Mouse (Mus musculus): ENCODE measurements at regions not wholly inside any gene's neighbourhood (a gene's known extent, or its start where the extent isn't known, plus 50 kb on each side); places are given as distances from the start of the nearest gene placed in this dataset.
"Not testable (repeated sequence)": the region's sequence is repeated elsewhere in the genome, so short reads cannot be mapped to it uniquely, and the experiment has no call there.

- no peak for DNase-seq (ENCODE audit: low spot score in 2 of 2)
These were observed 126.6 kb upstream of the Gmds start for GRCm38 (mm10) chr13:32465041-32465682.

GRCm38 (mm10) chr13:32454419-32455146 is 116.0 kb upstream of the Gmds start:
- no peak for DNase-seq (ENCODE audit: low spot score in 2 of 2)

GRCm38 (mm10) chr13:32449710-32450417 is 111.3 kb upstream of the Gmds start:
- DNase-seq (ENCODE audit: low spot score in 2 of 2): no peak

- no peak for DNase-seq (ENCODE audit: low spot score in 2 of 2)
These were observed 106.0 kb upstream of the Gmds start for GRCm38 (mm10) chr13:32444531-32444930.

GRCm38 (mm10) chr13:32442025-32442424 is 103.5 kb upstream of the Gmds start:
- no peak for DNase-seq (ENCODE audit: low spot score in 2 of 2)

GRCm38 (mm10) chr13:32435136-32435535 is 96.6 kb upstream of the Gmds start:
- no peak for DNase-seq (ENCODE audit: low spot score in 2 of 2)

GRCm38 (mm10) chr13:32428482-32428881 is 89.9 kb upstream of the Gmds start:
- DNase-seq (ENCODE audit: low spot score in 2 of 2): no peak

- no peak for DNase-seq (ENCODE audit: low spot score in 2 of 2)
These were observed 88.4 kb upstream of the Gmds start for GRCm38 (mm10) chr13:32426906-32427305.

GRCm38 (mm10) chr13:32426199-32426598 is 87.7 kb upstream of the Gmds start:
- no peak for DNase-seq (ENCODE audit: low spot score in 2 of 2)

- DNase-seq (ENCODE audit: low spot score in 2 of 2): not testable (repeated sequence)
These were observed 86.0 kb upstream of the Gmds start for GRCm38 (mm10) chr13:32424543-32424942.

GRCm38 (mm10) chr13:32422485-32422884 is 83.9 kb upstream of the Gmds start:
- no peak for DNase-seq (ENCODE audit: low spot score in 2 of 2)

GRCm38 (mm10) chr13:32419326-32419725 is 80.8 kb upstream of the Gmds start:
- DNase-seq (ENCODE audit: low spot score in 2 of 2): no peak

- DNase-seq (ENCODE audit: low spot score in 2 of 2): no peak
These were observed 80.1 kb upstream of the Gmds start for GRCm38 (mm10) chr13:32418655-32419054.

GRCm38 (mm10) chr13:32417907-32418306 is 79.4 kb upstream of the Gmds start:
- no peak for DNase-seq (ENCODE audit: low spot score in 2 of 2)

GRCm38 (mm10) chr13:32411287-32411935 is 72.9 kb upstream of the Gmds start:
- peak; percentile 46 to 72 for DNase-seq (ENCODE audit: low spot score in 2 of 2)

GRCm38 (mm10) chr13:32410065-32410464 is 71.5 kb upstream of the Gmds start:
- DNase-seq (ENCODE audit: low spot score in 2 of 2): no peak

GRCm38 (mm10) chr13:32398616-32399015 is 60.1 kb upstream of the Gmds start:
- no peak for DNase-seq (ENCODE audit: low spot score in 2 of 2)

Measured in urinary bladder, postnatal 4 days (tissue).